Mouse (Mus musculus): ENCODE data around the gene D2hgdh.
"Not testable (repeated sequence)": the region's sequence is repeated elsewhere in the genome, so short reads cannot be mapped to it uniquely, and the experiment has no call there.

The D2hgdh gene

GRCm38 (mm10) chr1:93832754-93833360 is 8.1 kb downstream of the D2hgdh start:
- DNase-seq, result not testable (repeated sequence)

GRCm38 (mm10) chr1:93834671-93835150 is 10.0 kb downstream of the D2hgdh start:
- DNase-seq, result no peak

GRCm38 (mm10) chr1:93835211-93835610 is 10.5 kb downstream of the D2hgdh start:
- no peak for DNase-seq

GRCm38 (mm10) chr1:93835876-93836531 is 11.3 kb downstream of the D2hgdh start:
- no peak for DNase-seq

GRCm38 (mm10) chr1:93836532-93836913 is 11.8 kb downstream of the D2hgdh start:
- no peak for DNase-seq

- no peak for DNase-seq
Observed at GRCm38 (mm10) chr1:93837335-93837734, 12.6 kb downstream of the D2hgdh start.

GRCm38 (mm10) chr1:93838569-93838968 is 13.9 kb downstream of the D2hgdh start:
- DNase-seq, result not testable (repeated sequence)

- DNase-seq, result not testable (repeated sequence)
Observed at GRCm38 (mm10) chr1:93845766-93846366, 21.2 kb downstream of the D2hgdh start.

- not testable (repeated sequence) for DNase-seq
Observed at GRCm38 (mm10) chr1:93855790-93856189, 31.1 kb downstream of the D2hgdh start.

- DNase-seq, result no peak
Observed at GRCm38 (mm10) chr1:93857370-93857769, 32.7 kb downstream of the D2hgdh start.

GRCm38 (mm10) chr1:93857991-93858390 is 33.3 kb downstream of the D2hgdh start:
- no peak for DNase-seq

GRCm38 (mm10) chr1:93859619-93860018 is 34.9 kb downstream of the D2hgdh start:
- no peak for DNase-seq

GRCm38 (mm10) chr1:93861048-93861447 is 36.3 kb downstream of the D2hgdh start, which contains the start of gene Gal3st2:
Gene Gal3st2 (plus strand): TSS chr1:93861306.
- not testable (repeated sequence) for DNase-seq

- DNase-seq, result not testable (repeated sequence)
Observed at GRCm38 (mm10) chr1:93871594-93872105, 46.9 kb downstream of the D2hgdh start.

GRCm38 (mm10) chr1:93874405-93874804 is 49.7 kb downstream of the D2hgdh start:
- not testable (repeated sequence) for DNase-seq

- not testable (repeated sequence) for DNase-seq
Observed at GRCm38 (mm10) chr1:93881778-93882177, 57.1 kb downstream of the D2hgdh start.

GRCm38 (mm10) chr1:93890936-93891335 is 66.2 kb downstream of the D2hgdh start:
- DNase-seq, result not testable (repeated sequence)

GRCm38 (mm10) chr1:93897395-93897794 is 72.7 kb downstream of the D2hgdh start:
- not testable (repeated sequence) for DNase-seq

GRCm38 (mm10) chr1:93901291-93901690 is 76.6 kb downstream of the D2hgdh start:
- DNase-seq, result not testable (repeated sequence)
